Mouse (Mus musculus) MEL (cell line): ENCODE results near the gene Ptpn9. TPM values are rescaled to one million over a fixed set of nuclear protein-coding genes. Genes with fewer than 3 reads are reported as not detected.

Experiments used
- DNase-seq: peaks from one replicate; pipeline ENCODE4 v3.0.0; 2011; ENCODE audit warnings: low read depth, low spot score
- H3K27ac ChIP-seq: 2 replicates; pipeline ENCODE4 v1.5.1; 2012; ENCODE audit warnings: low read depth, mild to moderate bottlenecking, control low read depth, low read length, moderate library complexity; ENCODE audit not compliant: control insufficient read depth
- H3K27me3 ChIP-seq, 2 experiments: fragments of 150-350 bp in 1 of 2; sonication (generic) in 1 of 2; 2 replicates each; pipeline ENCODE4 v1.6.1; 2012; ENCODE audit warnings: low read length in 2 of 2, mild to moderate bottlenecking in 2 of 2, improper control_type of control experiment in 1 of 2, moderate library complexity in 1 of 2; ENCODE audit not compliant: insufficient read depth in 2 of 2, control insufficient read depth in 1 of 2
- H3K36me3 ChIP-seq, 2 experiments: 2 replicates each; pipeline ENCODE4 v1.6.1; 2012 to 2014; ENCODE audit warnings: low read length in 2 of 2, improper control_type of control experiment in 1 of 2, inconsistent platforms in 1 of 2, mild to moderate bottlenecking in 1 of 2; ENCODE audit not compliant: insufficient read depth in 2 of 2, control insufficient read depth in 1 of 2
- H3K4me1 ChIP-seq, 2 experiments: fragments of 150-350 bp in 1 of 2; sonication (generic) in 1 of 2; 2 replicates each; pipeline ENCODE4 v1.6.1; 2012; ENCODE audit warnings: low read length in 2 of 2, improper control_type of control experiment in 1 of 2, mild to moderate bottlenecking in 1 of 2; ENCODE audit not compliant: insufficient read depth in 2 of 2, control insufficient read depth in 1 of 2
- H3K4me3 ChIP-seq, 2 experiments: fragments of 150-350 bp in 1 of 2; sonication (generic) in 1 of 2; 2 replicates each; pipeline ENCODE4 v1.5.1; 2012; ENCODE audit warnings: low read depth in 2 of 2, low read length in 2 of 2, mild to moderate bottlenecking in 2 of 2, moderate library complexity in 2 of 2, control low read depth in 1 of 2, improper control_type of control experiment in 1 of 2; ENCODE audit not compliant: control insufficient read depth in 1 of 2, insufficient read depth in 1 of 2
- H3K79me2 ChIP-seq: 2 replicates; pipeline ENCODE4 v1.6.1; 2012; ENCODE audit warnings: mild to moderate bottlenecking, low read length, moderate library complexity; ENCODE audit not compliant: control insufficient read depth, poor library complexity, insufficient read depth
- H3K9ac ChIP-seq: 2 replicates; pipeline ENCODE4 v1.6.1; 2012; ENCODE audit warnings: low read depth, mild to moderate bottlenecking, control low read depth, low read length, moderate library complexity; ENCODE audit not compliant: control insufficient read depth, poor library complexity, severe bottlenecking
- H3K9me3 ChIP-seq: fragments of 150-350 bp; sonication (generic); replicated peaks from 2 replicates; pipeline ENCODE4 v1.6.1; 2012; ENCODE audit warnings: mild to moderate bottlenecking, low read length, improper control_type of control experiment, moderate library complexity; ENCODE audit not compliant: insufficient read depth
- BHLHE40 ChIP-seq: IDR thresholded peaks from 2 replicates; pipeline ENCODE4 v1.6.1; 2012; ENCODE audit warnings: low read depth, mild to moderate bottlenecking, inconsistent platforms, low read length, improper control_type of control experiment, borderline replicate concordance
- CTCF ChIP-seq, 3 experiments: IDR thresholded peaks in 2 of 3; conservative IDR thresholded peaks in 1 of 3; 2 replicates each; pipeline ENCODE4 v1.5.1; 2011 to 2012; ENCODE audit warnings: low read length in 3 of 3, low read depth in 2 of 3, mild to moderate bottlenecking in 2 of 3, improper control_type of control experiment in 1 of 3, inconsistent platforms in 1 of 3, mixed read lengths in 1 of 3, moderate library complexity in 1 of 3; ENCODE audit not compliant: control insufficient read depth in 1 of 3, insufficient read depth in 1 of 3, poor library complexity in 1 of 3, severe bottlenecking in 1 of 3
- ELF1 ChIP-seq: IDR thresholded peaks from 2 replicates; pipeline ENCODE4 v1.6.1; 2014; ENCODE audit warnings: low read depth, mild to moderate bottlenecking, inconsistent platforms, low read length, improper control_type of control experiment, moderate library complexity
- EP300 ChIP-seq, 2 experiments: IDR thresholded peaks; 2 replicates each; pipeline ENCODE4 v1.6.1; 2011; ENCODE audit warnings: improper control_type of control experiment in 2 of 2, low read length in 2 of 2, low read depth in 1 of 2, mild to moderate bottlenecking in 1 of 2
- GATA1 ChIP-seq: IDR thresholded peaks from 2 replicates; pipeline ENCODE4 v1.6.1; 2011; ENCODE audit warnings: low read depth, low read length, improper control_type of control experiment
- KAT2A ChIP-seq: conservative IDR thresholded peaks from 2 replicates; pipeline ENCODE4 v1.6.1; 2012; ENCODE audit warnings: low read depth, low read length, improper control_type of control experiment, inconsistent platforms
- MAFK ChIP-seq: IDR thresholded peaks from 2 replicates; pipeline ENCODE4 v1.6.1; 2011; ENCODE audit warnings: low read depth, mild to moderate bottlenecking, low read length, improper control_type of control experiment, borderline replicate concordance
- MAX ChIP-seq: IDR thresholded peaks from 2 replicates; pipeline ENCODE4 v1.6.1; 2011; ENCODE audit warnings: low read length, improper control_type of control experiment
- MAZ ChIP-seq: IDR thresholded peaks from 2 replicates; pipeline ENCODE4 v1.6.1; 2012; ENCODE audit warnings: low read depth, mild to moderate bottlenecking, inconsistent platforms, low read length, improper control_type of control experiment
- MEF2A ChIP-seq: IDR thresholded peaks from 2 replicates; pipeline ENCODE4 v1.6.1; 2014; ENCODE audit warnings: low read depth, mild to moderate bottlenecking, inconsistent platforms, low read length, improper control_type of control experiment; ENCODE audit not compliant: poor library complexity, insufficient replicate concordance, severe bottlenecking; ENCODE audit errors: extremely low read depth
- MYB ChIP-seq: IDR thresholded peaks from 2 replicates; pipeline ENCODE4 v1.6.1; 2011; ENCODE audit warnings: mild to moderate bottlenecking, low read depth, low read length, improper control_type of control experiment
- NELFE ChIP-seq: IDR thresholded peaks from 2 replicates; pipeline ENCODE4 v1.6.1; 2011; ENCODE audit warnings: low read depth, low read length, improper control_type of control experiment
- NRF1 ChIP-seq: IDR thresholded peaks from 2 replicates; pipeline ENCODE4 v1.6.1; 2014; ENCODE audit warnings: low read depth, mild to moderate bottlenecking, inconsistent platforms, low read length, improper control_type of control experiment, moderate library complexity; ENCODE audit not compliant: poor library complexity, insufficient read depth, severe bottlenecking
- POLR2A ChIP-seq, 2 experiments: IDR thresholded peaks; 2 replicates each; pipeline ENCODE4 v1.6.1; 2011 to 2012; ENCODE audit warnings: low read length in 2 of 2, mild to moderate bottlenecking in 2 of 2, control low read depth in 1 of 2, improper control_type of control experiment in 1 of 2, low read depth in 1 of 2, moderate library complexity in 1 of 2; ENCODE audit not compliant: control insufficient read depth in 1 of 2, insufficient read depth in 1 of 2, poor library complexity in 1 of 2
- POLR2AphosphoS5 ChIP-seq: IDR thresholded peaks from 2 replicates; pipeline ENCODE4 v1.6.1; 2012; ENCODE audit warnings: low read depth, borderline replicate concordance, mild to moderate bottlenecking, inconsistent platforms, low read length, moderate library complexity, mixed read lengths
- RAD21 ChIP-seq: IDR thresholded peaks from 2 replicates; pipeline ENCODE4 v1.6.1; 2011; ENCODE audit warnings: mild to moderate bottlenecking, low read depth, low read length, improper control_type of control experiment
- TBP ChIP-seq: IDR thresholded peaks from 2 replicates; pipeline ENCODE4 v1.8.0; 2011; ENCODE audit warnings: low read depth, low read length, improper control_type of control experiment
- USF1 ChIP-seq: IDR thresholded peaks from 2 replicates; pipeline ENCODE4 v1.6.1; 2014; ENCODE audit warnings: low read depth, mild to moderate bottlenecking, inconsistent platforms, low read length, improper control_type of control experiment, moderate library complexity
- ZKSCAN1 ChIP-seq: IDR thresholded peaks from 2 replicates; pipeline ENCODE4 v1.6.1; 2012; ENCODE audit warnings: low read depth, mild to moderate bottlenecking, inconsistent platforms, low read length, improper control_type of control experiment, moderate library complexity
- ZNF384 ChIP-seq: IDR thresholded peaks from 2 replicates; pipeline ENCODE4 v1.6.1; 2012; ENCODE audit warnings: low read depth, mild to moderate bottlenecking, inconsistent platforms, low read length, improper control_type of control experiment
- polyA plus RNA-seq, 2 experiments: library from polyadenylated mRNA; stranded (reverse) in 1 of 2; unstranded in 1 of 2; fragments of >175 nt in 1 of 2; fragments of >200 nt in 1 of 2; gene quantifications; 2 replicates each; pipeline versions ENCODE4 v1.2.1 to v1.2.4; 2012; ENCODE audit warnings: low replicate concordance in 2 of 2, low read depth in 1 of 2; ENCODE audit not compliant: insufficient read length in 2 of 2, insufficient read depth in 1 of 2, missing spikeins in 1 of 2
- total RNA-seq: library from RNA; depleted of rRNA; stranded (reverse); fragments of 300-350 nt; gene quantifications from 2 replicates; pipeline ENCODE4 v1.2.3, GENCODE M21; 2012; rRNA removed

Ptpn9 gene
- total and polyA plus RNA-seq, 3 experiments, result 10.6 to 24.3 TPM; not detected in 1

DNA sequence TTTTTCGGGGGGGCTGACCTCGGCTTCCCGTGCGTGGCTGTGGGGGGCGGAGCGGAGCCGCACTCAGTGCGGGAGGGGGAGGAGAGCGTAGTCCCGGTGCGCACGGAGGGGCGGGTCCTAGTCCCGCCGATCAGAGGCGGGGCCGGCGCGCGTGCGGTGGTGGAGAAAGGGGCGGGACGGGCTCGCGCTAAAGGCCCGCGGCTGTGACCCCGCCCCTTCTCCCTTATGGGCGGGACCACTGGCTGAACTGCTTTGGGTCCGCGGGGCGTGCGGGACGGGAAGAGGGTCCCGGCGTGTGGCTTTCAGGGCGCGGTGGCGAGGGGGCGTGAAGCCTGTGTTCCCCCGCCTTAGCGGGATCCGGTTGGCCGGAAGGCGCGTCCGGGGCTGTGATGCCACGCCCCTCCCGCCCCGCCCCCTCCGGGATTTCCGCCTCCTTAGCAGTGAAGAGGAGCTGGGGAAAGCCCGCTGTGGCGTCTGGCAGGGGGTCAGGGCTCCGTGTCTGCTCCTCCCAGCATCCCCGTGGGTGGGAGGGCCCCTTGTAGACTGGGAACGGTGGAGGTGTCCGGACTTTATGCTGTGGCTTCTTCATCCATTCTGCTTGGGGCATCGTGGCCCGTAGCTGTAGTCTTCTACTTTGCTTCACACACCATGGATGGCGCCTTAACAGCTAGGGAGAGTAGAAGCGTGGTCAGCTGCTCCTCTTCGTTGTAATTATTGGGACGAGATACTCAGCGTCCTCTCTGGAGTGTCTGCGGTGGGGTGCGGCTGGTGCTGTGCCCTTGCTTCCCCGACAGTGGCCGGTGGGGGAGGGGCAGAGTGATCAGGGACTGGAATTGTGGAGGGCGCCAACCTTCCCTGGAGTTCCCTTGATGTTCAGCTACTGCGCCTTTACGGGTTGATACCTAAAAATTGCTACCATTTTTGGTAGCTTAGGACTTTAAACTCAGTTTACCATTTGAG, 82.3 kb downstream of the Ptpn9 start (continued):
- TF ChIP-seq MAX (peak; percentile 45; the same call in 1 of the 2 replicates), MAZ (peak; percentile 50), USF1 (no peak), CTCF (IDR thresholded peaks at IDR 0.05 in 2 of 3, conservative IDR thresholded peaks at IDR 0.05 in 1 of 3; ENCODE audit: control insufficient read depth in 1 of 3, insufficient read depth in 1 of 3, low read depth in 2 of 3, low read length in 3 of 3, poor library complexity in 1 of 3, severe bottlenecking in 1 of 3) (no peak)
- TF ChIP-seq, all 39 proteins: peak for 7

DNA sequence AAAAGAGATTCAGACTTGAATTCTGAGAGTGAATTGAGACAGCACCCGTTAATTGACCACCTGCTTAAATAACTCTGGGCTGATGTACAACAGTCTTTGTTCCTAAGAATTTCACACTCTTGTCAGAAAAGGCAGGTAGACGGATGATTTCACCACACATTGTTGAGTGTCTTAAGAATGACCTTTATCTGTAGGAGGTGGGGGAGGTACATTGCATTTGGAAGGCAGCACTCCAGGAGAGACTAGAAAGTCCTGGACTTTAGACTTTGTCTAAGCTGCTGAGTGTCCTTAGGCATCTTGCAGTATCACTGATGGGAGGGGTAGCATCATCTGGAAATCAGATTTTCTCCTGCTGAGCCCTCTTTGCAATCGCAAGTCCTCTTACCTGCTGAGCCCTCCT, 87.5 kb downstream of the Ptpn9 start:
- Histone ChIP-seq H3K36me3 (peaks cover 2 to 25% of the 10 kb centered on the region in 2 experiments), H3K4me1 (peaks cover 0 to 2% of the 10 kb centered on the region in 2 experiments; a peak in 2 of 4 replicates), H3K27me3 (no peaks in the 10 kb centered on the region), H3K9ac (no peak overlapping the region), H3K4me3 (no peak overlapping the region), H3K9me3 (no peaks in the 10 kb centered on the region), H3K79me2 (peaks cover 33% of the 10 kb centered on the region), H3K27ac (no peak overlapping the region)
- TF ChIP-seq POLR2AphosphoS5 (no peak), MEF2A (no peak), KAT2A (no peak), MAFK (no peak), ZKSCAN1 (no peak), MYB (no peak), GATA1 (no peak), NELFE (no peak), RAD21 (no peak), NRF1 (no peak), POLR2A (IDR thresholded peaks at IDR 0.05; ENCODE audit: control insufficient read depth in 1 of 2, insufficient read depth in 1 of 2, low read depth in 1 of 2, low read length in 2 of 2, poor library complexity in 1 of 2) (no peak), ZNF384 (no peak), ELF1 (no peak), TBP (no peak), CTCF (IDR thresholded peaks at IDR 0.05 in 2 of 3, conservative IDR thresholded peaks at IDR 0.05 in 1 of 3; ENCODE audit: control insufficient read depth in 1 of 3, insufficient read depth in 1 of 3, low read depth in 2 of 3, low read length in 3 of 3, poor library complexity in 1 of 3, severe bottlenecking in 1 of 3) (no peak), BHLHE40 (no peak), EP300 (IDR thresholded peaks at IDR 0.05; ENCODE audit: low read depth in 1 of 2, low read length in 2 of 2) (no peak)
- DNase-seq, result no peak

Other genes with a start within 250 kb of the Ptpn9 start
- not detected in 2 replicates for gene Lingo1, start 198.5 kb upstream of the Ptpn9 start, total RNA-seq
- gene Lingo1, start 198.5 kb upstream of the Ptpn9 start, polyA plus RNA-seq, result not detected
- gene Odf3l1, start 130.2 kb upstream of the Ptpn9 start, total RNA-seq, result not detected in 2 replicates
- gene Odf3l1, start 130.2 kb upstream of the Ptpn9 start, polyA plus RNA-seq, result not detected
- 0.16 and 0.23 TPM in 2 replicates for gene Cspg4, start 129.9 kb upstream of the Ptpn9 start, total RNA-seq
- gene Cspg4, start 129.9 kb upstream of the Ptpn9 start, polyA plus RNA-seq, result under 1 TPM in 1 of 2 experiments, not detected in 1; 0.15 TPM
- gene Snx33, start 66.6 kb upstream of the Ptpn9 start, total RNA-seq, result 2.2 and 2.3 TPM in 2 replicates
- 1 to 10 TPM in 1 of 2 experiments, not detected in 1; 3.5 TPM for gene Snx33, start 66.6 kb upstream of the Ptpn9 start, polyA plus RNA-seq
- 160 and 183 TPM in 2 replicates for gene Imp3, start 57.4 kb upstream of the Ptpn9 start, total RNA-seq
- 100 to 1,000 TPM in 1 of 2 experiments, not detected in 1; 154 TPM for gene Imp3, start 57.4 kb upstream of the Ptpn9 start, polyA plus RNA-seq
- 13.0 and 14.6 TPM in 2 replicates for gene Snupn, start 44.0 kb upstream of the Ptpn9 start, total RNA-seq
- 10 to 100 TPM in 1 of 2 experiments, not detected in 1; 14.7 TPM for gene Snupn, start 44.0 kb upstream of the Ptpn9 start, polyA plus RNA-seq
- gene Sin3a, start 77.1 kb downstream of the Ptpn9 start, total RNA-seq, result 27.0 and 37.5 TPM in 2 replicates
- gene Sin3a, start 77.1 kb downstream of the Ptpn9 start, polyA plus RNA-seq, result 100 to 1,000 TPM in 1 of 2 experiments, 10 to 100 TPM in 1; 47.5 to 715 TPM
- gene Man2c1, start 135.8 kb downstream of the Ptpn9 start, total RNA-seq, result 30.5 and 32.2 TPM in 2 replicates
- 10 to 100 TPM in 1 of 2 experiments, not detected in 1; 73.7 TPM for gene Man2c1, start 135.8 kb downstream of the Ptpn9 start, polyA plus RNA-seq
- gene Neil1, start 153.4 kb downstream of the Ptpn9 start, total RNA-seq, result 1.8 TPM in 2 replicates
- gene Neil1, start 153.4 kb downstream of the Ptpn9 start, polyA plus RNA-seq, result 1 to 10 TPM in 1 of 2 experiments, not detected in 1; 4.3 TPM
- 77.3 and 90.6 TPM in 2 replicates for gene Commd4, start 163.4 kb downstream of the Ptpn9 start, total RNA-seq
- gene Commd4, start 163.4 kb downstream of the Ptpn9 start, polyA plus RNA-seq, result 10 to 100 TPM in 1 of 2 experiments, not detected in 1; 89.7 TPM
- not detected in 2 replicates for gene Trcg1, start 241.6 kb downstream of the Ptpn9 start, total RNA-seq
- gene Trcg1, start 241.6 kb downstream of the Ptpn9 start, polyA plus RNA-seq, result not detected